Mouse (Mus musculus) forebrain, postnatal 0 days (tissue): ENCODE measurements at regions not wholly inside any gene's neighbourhood (a gene's known extent, or its start where the extent isn't known, plus 50 kb on each side); places are given as distances from the start of the nearest gene placed in this dataset.
A peak's percentile ranks its signal among the peaks of the same experiment; 100 is the strongest.

ENCODE experiments used
- ATAC-seq: fragments of 200-750 bp; cut with Nextera tagmentation; 2 replicates; pipeline ENCODE4 v1.8.0; 2017; ENCODE audit warnings: mild to moderate bottlenecking, moderate library complexity
- DNase-seq: peaks from one replicate; pipeline ENCODE4 v3.0.0-alpha.2; 2015
- H3K27ac ChIP-seq: fragments of 300-500 bp; sonication (generic); 2 replicates; pipeline ENCODE4 v1.5.1; 2014; ENCODE audit warnings: low read depth, mild to moderate bottlenecking, antibody characterized with exemption, low read length, moderate library complexity, mixed read lengths
- H3K27me3 ChIP-seq: fragments of 300-500 bp; sonication (generic); 2 replicates; pipeline ENCODE4 v1.6.1; 2014; ENCODE audit warnings: mild to moderate bottlenecking, low read length, mixed read lengths; ENCODE audit not compliant: insufficient read depth
- H3K36me3 ChIP-seq: fragments of 300-500 bp; sonication (generic); 2 replicates; pipeline ENCODE4 v1.6.1; 2014; ENCODE audit warnings: mild to moderate bottlenecking, moderate library complexity; ENCODE audit not compliant: insufficient read depth
- H3K4me1 ChIP-seq: fragments of 300-500 bp; sonication (generic); 2 replicates; pipeline ENCODE4 v1.6.1; 2014; ENCODE audit warnings: antibody characterized with exemption; ENCODE audit not compliant: insufficient read depth
- H3K4me2 ChIP-seq: fragments of 300-500 bp; sonication (generic); 2 replicates; pipeline ENCODE4 v1.6.1; 2014; ENCODE audit warnings: low read depth, mild to moderate bottlenecking, moderate library complexity
- H3K4me3 ChIP-seq: fragments of 300-500 bp; sonication (generic); 2 replicates; pipeline ENCODE4 v1.5.1; 2014; ENCODE audit warnings: low read depth, low read length, mixed read lengths
- H3K9ac ChIP-seq: fragments of 300-500 bp; sonication (generic); 2 replicates; pipeline ENCODE4 v1.6.1; 2014; ENCODE audit warnings: mild to moderate bottlenecking
- H3K9me3 ChIP-seq: fragments of 300-500 bp; sonication (generic); 2 replicates; pipeline ENCODE4 v1.6.1; 2016; ENCODE audit warnings: low read length
- CTCF ChIP-seq: sonication (generic); IDR thresholded peaks from 2 replicates; pipeline ENCODE4 v1.5.1; 2016; ENCODE audit warnings: antibody characterized with exemption, control low read depth, low read depth
- WGBS: fragments of 180-500 bp; shearing (Covaris S2); extraction: QIAGEN DNeasy Blood & Tissue Kit; methylation state at CpG from one replicate; pipeline ENCODE4 v1.1.7; 2014; 5-methylcytosine and 5-hydroxymethylcytosine counted together

GRCm38 (mm10) chr16:92992876-92993275 is 166.9 kb upstream of the Runx1 start:
- Histone ChIP-seq H3K9me3 (no peaks in the 10 kb centered on the region), H3K36me3 (no peaks in the 10 kb centered on the region), H3K27me3 (no peaks in the 10 kb centered on the region), H3K4me1 (no peaks in the 10 kb centered on the region), H3K4me2 (no peak overlapping the region), H3K27ac (no peak overlapping the region), H3K9ac (no peak overlapping the region), H3K4me3 (no peak overlapping the region)
- no peak for DNase-seq
- no peak for TF ChIP-seq CTCF
- 63% methylated on average over 3 of the region's 3 CpGs for WGBS
- no peak for ATAC-seq

DNA sequence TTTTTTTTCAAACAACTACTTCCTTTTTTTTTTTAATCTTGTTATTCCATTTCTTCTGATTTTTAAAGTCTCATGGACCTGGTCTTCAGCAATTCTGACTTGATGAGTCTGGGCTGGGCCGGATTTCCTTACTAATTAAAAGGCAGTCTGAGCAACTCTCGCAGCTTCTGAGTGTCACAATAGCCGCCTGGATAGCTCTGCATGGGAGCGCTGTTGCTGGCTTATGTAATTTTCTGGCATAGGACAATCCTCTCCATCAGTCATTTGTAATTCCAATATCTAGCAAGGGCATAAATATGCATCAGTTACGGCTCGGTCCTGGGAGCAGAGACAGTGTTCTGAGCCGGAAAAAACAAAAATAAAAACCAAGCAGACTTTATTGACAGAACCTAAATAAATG is 165.5 kb upstream of the Runx1 start:
- no peak for DNase-seq

DNA sequence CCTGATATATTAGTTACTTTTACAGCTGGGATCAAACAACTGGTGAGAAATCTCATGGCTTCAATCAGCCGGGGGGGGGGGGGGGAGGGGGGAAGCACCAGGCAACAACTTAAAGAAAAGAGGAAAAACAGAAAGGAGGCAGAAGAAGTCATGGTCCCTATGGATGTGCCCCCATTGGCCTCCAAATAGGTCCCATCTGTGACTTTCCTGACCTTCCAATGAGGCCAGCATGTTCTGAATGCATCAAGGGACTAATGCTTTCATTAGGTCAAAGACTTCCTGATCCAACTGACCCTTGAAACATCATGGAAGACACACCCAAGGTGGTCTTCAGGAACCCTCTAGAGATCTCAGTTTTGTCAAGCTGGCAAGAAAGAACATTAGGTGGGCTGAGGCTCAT is 162.5 kb upstream of the Runx1 start:
- H3K27ac ChIP-seq, result no peak overlapping the region
- TF ChIP-seq CTCF, result no peak
- H3K4me2 ChIP-seq, result no peak overlapping the region
- H3K9ac ChIP-seq, result no peak overlapping the region
- H3K9me3 ChIP-seq, result no peaks in the 10 kb centered on the region
- ATAC-seq, result no peak
- no peak for DNase-seq
- no peak overlapping the region for H3K4me3 ChIP-seq
- H3K4me1 ChIP-seq, result 0 out of 2 replicates have a peak, but pooled peaks cover 3% of the 10 kb centered on the region
- no CpG with 5 or more reads among the region's 1 CpGs for WGBS
- no peaks in the 10 kb centered on the region for H3K27me3 ChIP-seq
- H3K36me3 ChIP-seq, result no peaks in the 10 kb centered on the region

More for the DNA sequence above, 165.5 kb upstream of the Runx1 start:
- Histone ChIP-seq H3K36me3 (no peaks in the 10 kb centered on the region), H3K9ac (no peak overlapping the region), H3K27me3 (no peaks in the 10 kb centered on the region), H3K9me3 (no peaks in the 10 kb centered on the region), H3K27ac (no peak overlapping the region), H3K4me2 (no peak overlapping the region), H3K4me1 (no peaks in the 10 kb centered on the region), H3K4me3 (no peak overlapping the region)
- WGBS, result 13% methylated on average over 7 of the region's 7 CpGs
- TF ChIP-seq CTCF, result no peak
- no peak for ATAC-seq

- Histone ChIP-seq H3K27ac (no peak overlapping the region), H3K9ac (no peak overlapping the region), H3K4me1 (0 out of 2 replicates have a peak, but pooled peaks cover 3% of the 10 kb centered on the region), H3K4me3 (no peak overlapping the region), H3K36me3 (no peaks in the 10 kb centered on the region), H3K4me2 (no peak overlapping the region), H3K9me3 (no peaks in the 10 kb centered on the region), H3K27me3 (no peaks in the 10 kb centered on the region)
- peak; percentile 12; the same call in 1 of the 2 replicates for TF ChIP-seq CTCF
- DNase-seq (no peak), ATAC-seq (no peak)
- 89% methylated on average over 3 of the region's 3 CpGs for WGBS
Observed at GRCm38 (mm10) chr16:92988000-92988399, 162.1 kb upstream of the Runx1 start.

DNA sequence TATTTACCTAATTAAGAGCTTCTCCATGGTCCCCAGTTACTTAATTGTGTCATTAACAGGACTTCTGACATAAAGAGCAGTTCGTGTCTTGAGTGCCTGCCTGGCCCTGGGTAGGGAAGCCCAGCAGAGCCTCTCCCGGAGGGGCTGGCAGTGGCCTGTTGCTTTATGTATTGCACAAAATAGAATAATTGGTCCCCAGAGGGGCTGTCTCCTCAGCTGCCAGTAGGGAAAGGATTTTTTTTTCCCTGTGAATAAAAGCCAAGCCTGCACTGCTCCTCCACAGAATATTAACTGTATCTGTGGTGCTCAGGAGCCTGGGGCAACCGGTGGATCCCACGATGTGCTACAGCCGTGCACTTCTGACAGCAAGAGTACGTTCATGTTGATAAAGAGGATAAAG is 159.8 kb upstream of the Runx1 start:
- H3K9ac ChIP-seq, result no peak overlapping the region
- ATAC-seq, result no peak

GRCm38 (mm10) chr16:92982934-92983333 is 157.0 kb upstream of the Runx1 start:
- Histone ChIP-seq H3K4me2 (no peak overlapping the region), H3K27me3 (no peaks in the 10 kb centered on the region), H3K36me3 (no peaks in the 10 kb centered on the region), H3K9ac (no peak overlapping the region), H3K4me3 (no peak overlapping the region), H3K9me3 (no peaks in the 10 kb centered on the region), H3K4me1 (0 out of 2 replicates have a peak, but pooled peaks cover 3% of the 10 kb centered on the region), H3K27ac (no peak overlapping the region)
- WGBS, result 61% methylated on average over 7 of the region's 7 CpGs
- DNase-seq (no peak), ATAC-seq (no peak)
- no peak for TF ChIP-seq CTCF

More for the DNA sequence above, 159.8 kb upstream of the Runx1 start:
- Histone ChIP-seq H3K36me3 (no peaks in the 10 kb centered on the region), H3K27ac (no peak overlapping the region), H3K4me3 (no peak overlapping the region), H3K9me3 (no peaks in the 10 kb centered on the region), H3K4me2 (no peak overlapping the region), H3K27me3 (no peaks in the 10 kb centered on the region), H3K4me1 (0 out of 2 replicates have a peak, but pooled peaks cover 3% of the 10 kb centered on the region)
- TF ChIP-seq CTCF, result no peak
- WGBS, result 15% methylated on average over 6 of the region's 6 CpGs
- DNase-seq, result no peak

GRCm38 (mm10) chr16:92979620-92980330 is 153.8 kb upstream of the Runx1 start:
- H3K4me2 ChIP-seq, result no peak overlapping the region
- no peaks in the 10 kb centered on the region for H3K4me1 ChIP-seq
- H3K4me3 ChIP-seq, result no peak overlapping the region
- H3K36me3 ChIP-seq, result no peaks in the 10 kb centered on the region
- no peak overlapping the region for H3K9ac ChIP-seq
- no peak overlapping the region for H3K27ac ChIP-seq
- no peak for TF ChIP-seq CTCF
- no peaks in the 10 kb centered on the region for H3K27me3 ChIP-seq
- H3K9me3 ChIP-seq, result no peaks in the 10 kb centered on the region
- ATAC-seq, result no peak
- DNase-seq, result no peak
- 73% methylated on average over 11 of the region's 11 CpGs for WGBS
